Mouse (Mus musculus) heart, adult 2 months (tissue): ENCODE results near the gene Foxo6.

Source experiments
- CTCF ChIP-seq: fragments of 200-600 bp; IDR thresholded peaks from 2 replicates; pipeline ENCODE4 v1.8.1; 2022; ENCODE audit warnings: antibody characterized with exemption, mild to moderate bottlenecking, moderate library complexity
- EP300 ChIP-seq: fragments of 200-500 bp; IDR thresholded peaks from 2 replicates; pipeline ENCODE4 v1.6.1; 2011; ENCODE audit warnings: low read depth, low read length, control low read depth; ENCODE audit not compliant: insufficient read depth

- TF ChIP-seq EP300 (no peak), CTCF (no peak)
Observed at GRCm38 (mm10) chr4:120317541-120317940, 30.4 kb upstream of the Foxo6 start.
